ENCODE assay signal across 25 mouse cellular contexts in genomic region chr13:58309499-58309898, GRCm38 (mm10). TPM values are rescaled to one million over a fixed set of nuclear protein-coding genes. Genes with fewer than 3 reads are reported as not detected.
A peak's percentile ranks its signal among the peaks of the same experiment; 100 is the strongest.
DNase-seq lines count a peak whose midpoint lies in the region; ATAC-seq and TF ChIP-seq lines count a peak whose summit lies in the region.
"Had no signal": no experiment of that assay in that cellular context is flagged by ENCODE, and none has a peak within 500 bp of the region (broad histone marks: within the 10 kb centered on the region; RNA-seq: fewer than 3 reads in every experiment).

No protein-coding gene starts in this region.

- 63% methylated on average over 8 of the region's 8 CpGs for WGBS in hindbrain, embryonic 11.5 days
- 62% methylated on average over 8 of the region's 8 CpGs for WGBS in hindbrain, embryonic 16.5 days
- 72% methylated on average over 8 of the region's 8 CpGs for WGBS in neural tube, embryonic 11.5 days

- H3K36me3 ChIP-seq in hindbrain, embryonic 11.5 days (ENCODE audit: control insufficient read depth, insufficient read depth, low read length): no peaks in the 10 kb centered on the region
- no peaks in the 10 kb centered on the region for H3K36me3 ChIP-seq in hindbrain, embryonic 16.5 days (ENCODE audit: control insufficient read depth, insufficient read depth, low read length)
- H3K36me3 ChIP-seq in neural tube, embryonic 11.5 days (ENCODE audit: control insufficient read depth, insufficient read depth, low read length): no peaks in the 10 kb centered on the region
- no peaks in the 10 kb centered on the region for H3K36me3 ChIP-seq in myocyte (ENCODE audit: control insufficient read depth, insufficient read depth)
- H3K36me3 ChIP-seq: embryonic facial prominence, embryonic 13.5 days; embryonic facial prominence, embryonic 15.5 days; forebrain, embryonic 10.5 days; forebrain, embryonic 12.5 days had no signal

- DNase-seq in gastrocnemius, adult 2 months: peak; percentile 35
- DNase-seq in gastrocnemius, postnatal 36 days: no peak
- peak; percentile 20 for DNase-seq in hindbrain, embryonic 11.5 days (ENCODE audit: low spot score)
- DNase-seq in neural tube, embryonic 11.5 days (ENCODE audit: low spot score): peak; percentile 23
- DNase-seq in neural tube, embryonic 10.5 days (ENCODE audit: extremely low spot score, low spot score): no peak
- no peak for DNase-seq in ovary, postnatal 36 days (ENCODE audit: low spot score)
- DNase-seq: adrenal gland, adult 2 months; adrenal gland, postnatal 10 days; adrenal gland, postnatal 25 days; cerebellum, adult 11 months; cerebellum, adult 18-20 months; cerebellum, adult 8-10 months; cerebellum, adult 9-11 months; cerebellum, postnatal 14 days; cerebellum, postnatal 36 days; forebrain, postnatal 0 days had no signal

- H3K9me3 ChIP-seq in hindbrain, embryonic 11.5 days (ENCODE audit: control insufficient read depth, low read length): no peaks in the 10 kb centered on the region
- no peaks in the 10 kb centered on the region for H3K9me3 ChIP-seq in hindbrain, embryonic 16.5 days (ENCODE audit: control insufficient read depth, low read length)
- H3K9me3 ChIP-seq in neural tube, embryonic 11.5 days (ENCODE audit: control insufficient read depth, low read length): no peaks in the 10 kb centered on the region
- H3K9me3 ChIP-seq: embryonic facial prominence, embryonic 13.5 days; embryonic facial prominence, embryonic 15.5 days; forebrain, embryonic 10.5 days; forebrain, embryonic 12.5 days had no signal

- no peak overlapping the region for H3K4me2 ChIP-seq in hindbrain, embryonic 11.5 days (replicated peaks; ENCODE audit: low read depth, low read length)
- no peak overlapping the region for H3K4me2 ChIP-seq in hindbrain, embryonic 16.5 days (ENCODE audit: low read length)
- no peak overlapping the region for H3K4me2 ChIP-seq in neural tube, embryonic 11.5 days (ENCODE audit: low read depth)
- H3K4me2 ChIP-seq in myocyte (ENCODE audit: low read depth): no peak overlapping the region
- H3K4me2 ChIP-seq: embryonic facial prominence, embryonic 13.5 days; embryonic facial prominence, embryonic 15.5 days; forebrain, embryonic 12.5 days had no signal

- no peak for TF ChIP-seq POLR2A in myocyte (IDR thresholded peaks at IDR 0.05; ENCODE audit: insufficient read length, low read depth)

- no peak overlapping the region for H3K9ac ChIP-seq in hindbrain, embryonic 11.5 days (ENCODE audit: low read depth, low read length)
- no peak overlapping the region for H3K9ac ChIP-seq in hindbrain, embryonic 16.5 days (ENCODE audit: low read depth, low read length)
- no peak overlapping the region for H3K9ac ChIP-seq in neural tube, embryonic 11.5 days (ENCODE audit: low read length)
- H3K9ac ChIP-seq: embryonic facial prominence, embryonic 13.5 days; embryonic facial prominence, embryonic 15.5 days; forebrain, embryonic 12.5 days; forebrain, postnatal 0 days had no signal

- H3ac ChIP-seq in myocyte (ENCODE audit: control insufficient read depth, insufficient read length): no peak overlapping the region

- no peak for ATAC-seq in hindbrain, embryonic 11.5 days (ENCODE audit: low FRiP score)
- ATAC-seq in hindbrain, embryonic 16.5 days: no peak
- ATAC-seq in neural tube, embryonic 11.5 days (ENCODE audit: insufficient read depth, low FRiP score, low TSS enrichment): no peak
- ATAC-seq: forebrain, embryonic 14.5 days; forebrain, postnatal 0 days had no signal

- no peak overlapping the region for H3K4me3 ChIP-seq in gastrocnemius, adult 2 months
- no peak overlapping the region for H3K4me3 ChIP-seq in hindbrain, embryonic 11.5 days (ENCODE audit: low read depth, low read length)
- no peak overlapping the region for H3K4me3 ChIP-seq in hindbrain, embryonic 16.5 days (ENCODE audit: low read length)
- no peak overlapping the region for H3K4me3 ChIP-seq in neural tube, embryonic 11.5 days (ENCODE audit: low read depth, low read length)
- no peak overlapping the region for H3K4me3 ChIP-seq in myocyte
- H3K4me3 ChIP-seq: embryonic facial prominence, embryonic 13.5 days; embryonic facial prominence, embryonic 15.5 days; erythroblast, embryonic 14.5 days; forebrain, embryonic 10.5 days; forebrain, embryonic 12.5 days had no signal

- no peaks in the 10 kb centered on the region for H3K79me2 ChIP-seq in myocyte (ENCODE audit: control insufficient read depth, insufficient read depth)

- intact Hi-C loops in gastrocnemius, adult 2 months (cut with DNase I): no loop called here
- intact Hi-C loops in gastrocnemius, postnatal 36 days (cut with DNase I): no loop called here

- no peaks in the 10 kb centered on the region for H3K4me1 ChIP-seq in hindbrain, embryonic 11.5 days (replicated peaks; ENCODE audit: control insufficient read depth, insufficient read depth, low read length)
- H3K4me1 ChIP-seq in hindbrain, embryonic 16.5 days (ENCODE audit: control insufficient read depth, insufficient read depth, low read depth, low read length): no peaks in the 10 kb centered on the region
- H3K4me1 ChIP-seq in neural tube, embryonic 11.5 days (ENCODE audit: control insufficient read depth, insufficient read depth, low read length): no peaks in the 10 kb centered on the region
- H3K4me1 ChIP-seq: embryonic facial prominence, embryonic 13.5 days; embryonic facial prominence, embryonic 15.5 days; forebrain, embryonic 12.5 days had no signal

- H3K27me3 ChIP-seq in hindbrain, embryonic 11.5 days (ENCODE audit: control insufficient read depth, insufficient read depth, low read length): no peaks in the 10 kb centered on the region
- H3K27me3 ChIP-seq in hindbrain, embryonic 16.5 days (replicated peaks; ENCODE audit: control insufficient read depth, insufficient read depth, low read length): no peaks in the 10 kb centered on the region
- H3K27me3 ChIP-seq in neural tube, embryonic 11.5 days (ENCODE audit: control insufficient read depth, insufficient read depth, low read length): no peaks in the 10 kb centered on the region
- peaks cover 4% of the 10 kb centered on the region for H3K27me3 ChIP-seq in myocyte (ENCODE audit: control insufficient read depth, insufficient read depth, insufficient read length)
- H3K27me3 ChIP-seq: embryonic facial prominence, embryonic 13.5 days; embryonic facial prominence, embryonic 15.5 days; forebrain, embryonic 12.5 days had no signal

- H3K27ac ChIP-seq in gastrocnemius, adult 2 months: no peak overlapping the region
- H3K27ac ChIP-seq in hindbrain, embryonic 11.5 days (ENCODE audit: low read depth, low read length): no peak overlapping the region
- no peak overlapping the region for H3K27ac ChIP-seq in hindbrain, embryonic 16.5 days (ENCODE audit: low read depth, low read length)
- H3K27ac ChIP-seq in neural tube, embryonic 11.5 days (ENCODE audit: low read depth, low read length): no peak overlapping the region
- H3K27ac ChIP-seq: embryonic facial prominence, embryonic 13.5 days; embryonic facial prominence, embryonic 15.5 days; forebrain, embryonic 10.5 days; forebrain, embryonic 12.5 days had no signal

- TF ChIP-seq CTCF in gastrocnemius, adult 2 months (IDR thresholded peaks at IDR 0.05): no peak

TF ChIP-seq in myocyte, 11 proteins besides CTCF, POLR2A, EP300 and RAD21:
- TF ChIP-seq MYOG (IDR thresholded peaks at IDR 0.05; ENCODE audit: control insufficient read depth in 1 of 3, insufficient read depth in 1 of 3, insufficient read length in 2 of 3, low read depth in 2 of 3) (peak in 2 of 3 experiments; percentile 20 to 29), REST (IDR thresholded peaks at IDR 0.05; ENCODE audit: insufficient read depth, insufficient read length) (no peak), MYOD1 (IDR thresholded peaks at IDR 0.05; ENCODE audit: control insufficient read depth in 1 of 3, insufficient read length in 2 of 3, low read depth in 2 of 3) (peak; percentile 15 to 85 (median 85))
TF ChIP-seq in myocyte: peak in this region for 2.

RNA-seq across cellular contexts. Expression of gene Gkap1, which starts 34.0 kb away (rescaled TPM):
- 10 to 100 TPM; 27.5 to 31.9 TPM for total RNA-seq in gastrocnemius, adult 2 months (2021)
- 10 to 100 TPM; 20.6 to 24.3 TPM for total RNA-seq in gastrocnemius, postnatal 36 days (2021)
- polyA plus RNA-seq in hindbrain, embryonic 11.5 days (2014; fragmentation: Nextera tagmentation; extraction: Ambion mirVana): 37.3 and 45.2 TPM in 2 replicates
- polyA plus RNA-seq in hindbrain, embryonic 16.5 days (2015; fragmentation: Nextera tagmentation; extraction: Ambion mirVana): 22.1 and 22.8 TPM in 2 replicates
- 40.4 and 44.9 TPM in 2 replicates for polyA plus RNA-seq in neural tube, embryonic 11.5 days (2014; fragmentation: Nextera tagmentation; extraction: Ambion mirVana)
- polyA plus RNA-seq in myocyte (2012; fragmentation: generic; extraction: Trizol): 12.2 TPM

RNA-seq across cellular contexts. Expression of gene Kif27, which starts 49.4 kb away (rescaled TPM):
- total RNA-seq in gastrocnemius, adult 2 months (2021): under 1 TPM in 1 of 2 experiments, not detected in 1; 0.08 TPM
- not detected for total RNA-seq in gastrocnemius, postnatal 36 days (2021)
- polyA plus RNA-seq in hindbrain, embryonic 11.5 days (2014; fragmentation: Nextera tagmentation; extraction: Ambion mirVana): 1.4 and 2.5 TPM in 2 replicates
- 1.7 and 2.2 TPM in 2 replicates for polyA plus RNA-seq in hindbrain, embryonic 16.5 days (2015; fragmentation: Nextera tagmentation; extraction: Ambion mirVana)
- polyA plus RNA-seq in neural tube, embryonic 11.5 days (2014; fragmentation: Nextera tagmentation; extraction: Ambion mirVana): 1.0 and 1.7 TPM in 2 replicates
- 0.08 TPM for polyA plus RNA-seq in myocyte (2012; fragmentation: generic; extraction: Trizol)
- total RNA-seq: common myeloid progenitor, adult 5-6 weeks had no signal

Comparison
In these comparisons a context has a peak if more than half of its experiments do, and no peak if none do; other contexts are left out.
1. DNase-seq: peak in gastrocnemius, adult 2 months (single experiment), hindbrain, embryonic 11.5 days (single experiment) and neural tube, embryonic 11.5 days (single experiment); none in gastrocnemius, postnatal 36 days (0 of 2), neural tube, embryonic 10.5 days (single experiment) and ovary, postnatal 36 days (single experiment).